ENCODE assay signal across 8 mouse cellular contexts in genomic region chr17:8801083-8801854, GRCm38 (mm10).
DNase-seq lines count a peak whose midpoint lies in the region; ATAC-seq and TF ChIP-seq lines count a peak whose summit lies in the region.

No protein-coding gene starts in this region.

- peak overlapping the region; percentile 91 for H3K9ac ChIP-seq in forebrain, embryonic 15.5 days (replicated peaks)
- H3K9ac ChIP-seq in lung, embryonic 14.5 days, result peak overlapping the region; percentile 64

- peaks cover 28% of the 10 kb centered on the region for H3K27me3 ChIP-seq in forebrain, embryonic 15.5 days
- H3K27me3 ChIP-seq in lung, embryonic 14.5 days (ENCODE audit: insufficient read depth, low read length), result peaks cover 56% of the 10 kb centered on the region

- H3K4me1 ChIP-seq in brown adipose tissue, adult 24 weeks (ENCODE audit: control insufficient read depth, insufficient read depth, insufficient read length, low read length), result no peaks in the 10 kb centered on the region; the same call in 1 of the 2 replicates
- H3K4me1 ChIP-seq in forebrain, embryonic 15.5 days, result peaks cover 49% of the 10 kb centered on the region
- H3K4me1 ChIP-seq in lung, embryonic 14.5 days (ENCODE audit: insufficient read depth), result 0 out of 2 replicates have a peak, but pooled peaks cover 10% of the 10 kb centered on the region

- peak overlapping the region; percentile 95 for H3K4me2 ChIP-seq in forebrain, embryonic 15.5 days (replicated peaks)
- H3K4me2 ChIP-seq in lung, embryonic 14.5 days, result peak overlapping the region; percentile 87

- no peak overlapping the region for H3K27ac ChIP-seq in brown adipose tissue, adult 24 weeks (replicated peaks; ENCODE audit: low read depth, low read length)
- peak overlapping the region; percentile 91 for H3K27ac ChIP-seq in forebrain, embryonic 15.5 days (replicated peaks)
- H3K27ac ChIP-seq in lung, embryonic 14.5 days (ENCODE audit: low read depth), result peak overlapping the region; percentile 78

- peak; percentile 82 for ATAC-seq in forebrain, embryonic 15.5 days (replicated peaks)
- ATAC-seq in lung, embryonic 14.5 days (ENCODE audit: insufficient read depth), result peak; percentile 91
- ATAC-seq in erythroid progenitor cell, adult 5-6 weeks (replicated peaks; ENCODE audit: low FRiP score, poor library complexity, severe bottlenecking), result no peak

- intact Hi-C loops in heart, postnatal 36 days (cut with DNase I), result loop anchor here (2.0 to 10.0 kb wide), 2 partner anchors 186 to 516 kb away; partner anchors contain the start of gene Mpc1

- H3K4me3 ChIP-seq in brown adipose tissue, adult 24 weeks (ENCODE audit: insufficient read depth, low read depth, low read length), result peak overlapping the region; percentile 76
- H3K4me3 ChIP-seq in forebrain, embryonic 15.5 days, result peak overlapping the region; percentile 86
- H3K4me3 ChIP-seq in lung, embryonic 14.5 days (ENCODE audit: low read depth, low read length), result peak overlapping the region; percentile 63

- no peaks in the 10 kb centered on the region for H3K36me3 ChIP-seq in forebrain, embryonic 15.5 days
- H3K36me3 ChIP-seq in lung, embryonic 14.5 days (ENCODE audit: insufficient read depth), result no peaks in the 10 kb centered on the region

- peak; percentile 50 for DNase-seq in ES-CJ7 (ENCODE audit: low read depth, low spot score)
- peak; percentile 73 to 90 for DNase-seq in heart, postnatal 36 days
- peak; percentile 58 for DNase-seq in layer of hippocampus, adult 9-11 months
- peak; percentile 79 for DNase-seq in lung, embryonic 14.5 days
- DNase-seq in ovary, postnatal 14 days (ENCODE audit: low spot score), result peak; percentile 45

- TF ChIP-seq CTCF in lung, embryonic 14.5 days (IDR thresholded peaks at IDR 0.05; ENCODE audit: low read depth), result no peak

- 0% methylated on average over 57 of the region's 72 CpGs for WGBS in forebrain, embryonic 15.5 days
- WGBS in lung, embryonic 14.5 days, result 1% methylated on average over 59 of the region's 72 CpGs

- H3K9me3 ChIP-seq in forebrain, embryonic 15.5 days, result no peaks in the 10 kb centered on the region
- H3K9me3 ChIP-seq in lung, embryonic 14.5 days (ENCODE audit: low read depth, low read length), result no peaks in the 10 kb centered on the region
